Comparison of ENCODE assay signal across 8 mouse cellular contexts in genomic region chr8:106226589-106226988, GRCm38 (mm10). TPM values are rescaled to one million over a fixed set of nuclear protein-coding genes. Genes with fewer than 3 reads are reported as not detected.
DNase-seq lines count a peak whose midpoint lies in the region; ATAC-seq and TF ChIP-seq lines count a peak whose summit lies in the region.

No protein-coding gene starts in this region.

- peaks cover 18% of the 10 kb centered on the region; the same call in 1 of the 2 replicates for H3K36me3 ChIP-seq in intestine, postnatal 0 days (ENCODE audit: control insufficient read depth, insufficient read depth)
- H3K36me3 ChIP-seq in intestine, embryonic 15.5 days: peaks cover 10% of the 10 kb centered on the region; the same call in 1 of the 2 replicates

- CTCF ChIA-PET in Patski (lab: Charles Lee): interaction anchor here (0.7 to 2.9 kb wide), 6 partner anchors 12 to 177 kb away, joined by 3 to 9 read pairs (median 4); partner anchors contain the start of genes Prmt7 and Slc7a6os

- WGBS in intestine, postnatal 0 days: 37% methylated on average over 9 of the region's 9 CpGs
- WGBS in intestine, embryonic 15.5 days: 41% methylated on average over 9 of the region's 9 CpGs

- H3K4me2 ChIP-seq in intestine, postnatal 0 days (replicated peaks; ENCODE audit: low read depth): no peak overlapping the region
- no peak overlapping the region for H3K4me2 ChIP-seq in intestine, embryonic 15.5 days (replicated peaks)

- DNase-seq in CD4-positive helper T cell, adult 2 months (ENCODE audit: low read depth, low spot score): peak; percentile 48
- no peak for DNase-seq in Patski (ENCODE audit: low read depth, low spot score)
- DNase-seq in cerebellum, postnatal 36 days: peak; percentile 63 to 71
- DNase-seq in lung, postnatal 25 days (ENCODE audit: low spot score): peak; percentile 35
- DNase-seq in thymus, postnatal 14 days: peak; percentile 56

- no peak overlapping the region for H3K9ac ChIP-seq in intestine, postnatal 0 days (ENCODE audit: low read depth, low read length)
- H3K9ac ChIP-seq in intestine, embryonic 15.5 days: no peak overlapping the region

- H3K27ac ChIP-seq in intestine, postnatal 0 days (ENCODE audit: low read depth, low read length): no peak overlapping the region
- no peak overlapping the region for H3K27ac ChIP-seq in intestine, embryonic 15.5 days

- in situ Hi-C loops in Patski (cut with MboI; ENCODE audit: low pct_unique_long_range_greater_than_20kb): no loop called here

- no peak for ATAC-seq in intestine, postnatal 0 days
- ATAC-seq in intestine, embryonic 15.5 days: no peak
- ATAC-seq in Patski: no peak
- ATAC-seq in inflammation-experienced regulatory T-cells, adult 6 months: peak; percentile 48

- no peaks in the 10 kb centered on the region for H3K4me1 ChIP-seq in intestine, postnatal 0 days (replicated peaks; ENCODE audit: control insufficient read depth, insufficient read depth, low read length)
- H3K4me1 ChIP-seq in intestine, embryonic 15.5 days (replicated peaks): no peaks in the 10 kb centered on the region

- no peak overlapping the region for H3K4me3 ChIP-seq in intestine, postnatal 0 days (ENCODE audit: low read depth, low read length)
- H3K4me3 ChIP-seq in intestine, embryonic 15.5 days (replicated peaks): no peak overlapping the region

- no peaks in the 10 kb centered on the region for H3K27me3 ChIP-seq in intestine, postnatal 0 days (replicated peaks; ENCODE audit: control insufficient read depth, insufficient read depth, low read length)
- no peaks in the 10 kb centered on the region for H3K27me3 ChIP-seq in intestine, embryonic 15.5 days (replicated peaks)
- H3K27me3 ChIP-seq in Patski: no peaks in the 10 kb centered on the region

- peak; percentile 88 for TF ChIP-seq CTCF in intestine, postnatal 0 days (IDR thresholded peaks at IDR 0.05; ENCODE audit: low read depth)
- TF ChIP-seq CTCF in Patski (IDR thresholded peaks at IDR 0.05): peak; percentile 73

- no peaks in the 10 kb centered on the region for H3K9me3 ChIP-seq in intestine, postnatal 0 days (ENCODE audit: control insufficient read depth)
- H3K9me3 ChIP-seq in intestine, embryonic 15.5 days: no peaks in the 10 kb centered on the region

- POLR2A ChIA-PET in Patski (lab: Charles Lee): no interaction called here

RNA-seq across cellular contexts. Expression of gene Prmt7, which starts 15.9 kb away (rescaled TPM):
- polyA plus RNA-seq in intestine, postnatal 0 days (2015; fragmentation: Nextera tagmentation; extraction: Ambion mirVana): 11.7 and 12.2 TPM in 2 replicates
- polyA plus RNA-seq in intestine, embryonic 15.5 days (2015; fragmentation: Nextera tagmentation; extraction: Ambion mirVana): 47.3 and 49.0 TPM in 2 replicates
- 26.1 TPM for polyA plus RNA-seq in Patski (2021)
- 10 to 100 TPM; 16.6 to 35.3 (median 27.0) TPM for polyA plus RNA-seq in inflammation-experienced regulatory T-cells, adult 6 months (2017; shearing (Covaris generic))

RNA-seq across cellular contexts. Expression of gene Slc7a6os, which starts 15.9 kb away (rescaled TPM):
- 17.0 and 21.0 TPM in 2 replicates for polyA plus RNA-seq in intestine, postnatal 0 days (2015; fragmentation: Nextera tagmentation; extraction: Ambion mirVana)
- 34.0 and 34.3 TPM in 2 replicates for polyA plus RNA-seq in intestine, embryonic 15.5 days (2015; fragmentation: Nextera tagmentation; extraction: Ambion mirVana)
- 48.1 TPM for polyA plus RNA-seq in Patski (2021)
- polyA plus RNA-seq in inflammation-experienced regulatory T-cells, adult 6 months (2017; shearing (Covaris generic)): 10 to 100 TPM; 20.7 to 26.9 (median 23.1) TPM

RNA-seq across cellular contexts. Expression of gene Slc7a6, which starts 57.9 kb away (rescaled TPM):
- 18.0 and 18.4 TPM in 2 replicates for polyA plus RNA-seq in intestine, postnatal 0 days (2015; fragmentation: Nextera tagmentation; extraction: Ambion mirVana)
- polyA plus RNA-seq in intestine, embryonic 15.5 days (2015; fragmentation: Nextera tagmentation; extraction: Ambion mirVana): 34.4 and 37.9 TPM in 2 replicates
- polyA plus RNA-seq in Patski (2021): 129 TPM
- polyA plus RNA-seq in inflammation-experienced regulatory T-cells, adult 6 months (2017; shearing (Covaris generic)): 10 to 100 TPM; 21.0 to 35.6 (median 33.1) TPM
